Comparison of ENCODE assay signal across 28 mouse cellular contexts in genomic region chr11:98725926-98726506, GRCm38 (mm10). TPM values are rescaled to one million over a fixed set of nuclear protein-coding genes. Genes with fewer than 3 reads are reported as not detected.
A peak's percentile ranks its signal among the peaks of the same experiment; 100 is the strongest.
DNase-seq lines count a peak whose midpoint lies in the region; ATAC-seq and TF ChIP-seq lines count a peak whose summit lies in the region.
"Had no signal": no experiment of that assay in that cellular context is flagged by ENCODE, and none has a peak within 500 bp of the region (broad histone marks: within the 10 kb centered on the region; RNA-seq: fewer than 3 reads in every experiment).

No protein-coding gene starts in this region.

- TF ChIP-seq POLR2A in testis, adult 2 months (IDR thresholded peaks at IDR 0.05; ENCODE audit: control insufficient read depth, low read depth, low read length), result no peak

- peaks cover 4% of the 10 kb centered on the region for H3K4me1 ChIP-seq in intestine, postnatal 0 days (replicated peaks; ENCODE audit: control insufficient read depth, insufficient read depth, low read length)
- H3K4me1 ChIP-seq in intestine, embryonic 16.5 days (ENCODE audit: control insufficient read depth, insufficient read depth, low read length), result peaks cover 16% of the 10 kb centered on the region
- peaks cover 20% of the 10 kb centered on the region for H3K4me1 ChIP-seq in kidney, embryonic 15.5 days
- peaks cover 4% of the 10 kb centered on the region for H3K4me1 ChIP-seq in testis, adult 2 months (ENCODE audit: control insufficient read depth, insufficient read depth, low read length)

- H3K27ac ChIP-seq in intestine, postnatal 0 days (ENCODE audit: low read depth, low read length), result peak overlapping the region; percentile 46; the same call in 1 of the 2 replicates
- no peak overlapping the region for H3K27ac ChIP-seq in intestine, embryonic 16.5 days (ENCODE audit: low read length)
- H3K27ac ChIP-seq in kidney, embryonic 15.5 days, result no peak overlapping the region
- H3K27ac ChIP-seq in testis, adult 2 months (ENCODE audit: control insufficient read depth, insufficient read depth, low read depth, low read length), result no peak overlapping the region
- H3K27ac ChIP-seq: embryonic facial prominence, embryonic 12.5 days; embryonic facial prominence, embryonic 15.5 days; heart, embryonic 15.5 days; hindbrain, embryonic 10.5 days; hindbrain, embryonic 13.5 days had no signal

- peak; percentile 64 for ATAC-seq in intestine, postnatal 0 days
- ATAC-seq in intestine, embryonic 16.5 days, result no peak
- no peak for ATAC-seq in kidney, embryonic 15.5 days (replicated peaks; ENCODE audit: low FRiP score)
- ATAC-seq: CD4-positive, CD25-positive, alpha-beta regulatory T cell, adult 4 months; forebrain, embryonic 14.5 days; forebrain, postnatal 0 days; hindbrain, embryonic 16.5 days had no signal

- peak; percentile 22 to 32 for DNase-seq in kidney, adult 8-10 months
- DNase-seq in testis, postnatal 10 days (ENCODE audit: low spot score), result no peak
- DNase-seq: adrenal gland, adult 2 months; adrenal gland, postnatal 14 days; cerebellum, adult 11 months; cerebellum, adult 2 months; cerebellum, adult 9-11 months; cerebellum, postnatal 25 days; forebrain, postnatal 0 days; gastrocnemius, postnatal 25 days; heart, postnatal 10 days; heart, postnatal 36 days had no signal

- no peak overlapping the region for H3K9ac ChIP-seq in intestine, postnatal 0 days (ENCODE audit: low read depth, low read length)
- H3K9ac ChIP-seq in intestine, embryonic 16.5 days (ENCODE audit: low read depth, low read length), result no peak overlapping the region
- H3K9ac ChIP-seq in kidney, embryonic 15.5 days, result no peak overlapping the region
- H3K9ac ChIP-seq: embryonic facial prominence, embryonic 12.5 days; embryonic facial prominence, embryonic 15.5 days; forebrain, postnatal 0 days; heart, embryonic 12.5 days; heart, embryonic 15.5 days; hindbrain, embryonic 13.5 days had no signal

- no peaks in the 10 kb centered on the region; the same call in 1 of the 2 replicates for H3K36me3 ChIP-seq in intestine, postnatal 0 days (ENCODE audit: control insufficient read depth, insufficient read depth)
- no peaks in the 10 kb centered on the region for H3K36me3 ChIP-seq in intestine, embryonic 16.5 days (ENCODE audit: control insufficient read depth, insufficient read depth, low read length)
- peaks cover 40% of the 10 kb centered on the region for H3K36me3 ChIP-seq in kidney, embryonic 15.5 days
- H3K36me3 ChIP-seq in testis, adult 2 months (ENCODE audit: control insufficient read depth, insufficient read depth, low read length), result peaks cover 1% of the 10 kb centered on the region; the same call in 1 of the 2 replicates

- WGBS in intestine, postnatal 0 days, result 86% methylated on average over 15 of the region's 15 CpGs
- WGBS in intestine, embryonic 16.5 days, result 90% methylated on average over 15 of the region's 15 CpGs
- 94% methylated on average over 15 of the region's 15 CpGs for WGBS in kidney, embryonic 15.5 days

- no peak for TF ChIP-seq CTCF in intestine, postnatal 0 days (IDR thresholded peaks at IDR 0.05; ENCODE audit: low read depth)
- no peak for TF ChIP-seq CTCF in testis, adult 2 months (IDR thresholded peaks at IDR 0.05; ENCODE audit: control insufficient read depth, insufficient read depth, insufficient replicate concordance, low read depth, low read length)

- no peak overlapping the region for H3K4me3 ChIP-seq in intestine, postnatal 0 days (ENCODE audit: low read depth, low read length)
- H3K4me3 ChIP-seq in intestine, embryonic 16.5 days (ENCODE audit: low read length), result no peak overlapping the region
- H3K4me3 ChIP-seq in kidney, embryonic 15.5 days (replicated peaks), result no peak overlapping the region
- H3K4me3 ChIP-seq in testis, adult 2 months (ENCODE audit: control insufficient read depth, low read depth, low read length), result peak overlapping the region; percentile 1
- H3K4me3 ChIP-seq: embryonic facial prominence, embryonic 12.5 days; embryonic facial prominence, embryonic 15.5 days; heart, embryonic 12.5 days; heart, embryonic 15.5 days; hindbrain, embryonic 10.5 days; hindbrain, embryonic 13.5 days had no signal

- H3K27me3 ChIP-seq in intestine, postnatal 0 days (replicated peaks; ENCODE audit: control insufficient read depth, insufficient read depth, low read length), result no peaks in the 10 kb centered on the region
- no peaks in the 10 kb centered on the region for H3K27me3 ChIP-seq in intestine, embryonic 16.5 days (replicated peaks; ENCODE audit: control insufficient read depth, insufficient read depth, low read length)
- H3K27me3 ChIP-seq in kidney, embryonic 15.5 days, result no peaks in the 10 kb centered on the region
- no peaks in the 10 kb centered on the region for H3K27me3 ChIP-seq in testis, adult 2 months (ENCODE audit: control insufficient read depth, insufficient read depth, low read length)
- H3K27me3 ChIP-seq: embryonic facial prominence, embryonic 12.5 days; embryonic facial prominence, embryonic 15.5 days; heart, embryonic 12.5 days; heart, embryonic 15.5 days; hindbrain, embryonic 13.5 days had no signal

- H3K4me2 ChIP-seq in intestine, postnatal 0 days (replicated peaks; ENCODE audit: low read depth), result no peak overlapping the region
- H3K4me2 ChIP-seq in intestine, embryonic 16.5 days (ENCODE audit: low read depth, low read length), result no peak overlapping the region
- no peak overlapping the region for H3K4me2 ChIP-seq in kidney, embryonic 15.5 days
- H3K4me2 ChIP-seq: embryonic facial prominence, embryonic 12.5 days; embryonic facial prominence, embryonic 15.5 days; heart, embryonic 12.5 days; heart, embryonic 15.5 days; hindbrain, embryonic 13.5 days had no signal

- H3K9me3 ChIP-seq in intestine, postnatal 0 days (ENCODE audit: control insufficient read depth), result no peaks in the 10 kb centered on the region
- H3K9me3 ChIP-seq in intestine, embryonic 16.5 days (ENCODE audit: control insufficient read depth, low read length), result no peaks in the 10 kb centered on the region
- H3K9me3 ChIP-seq in kidney, embryonic 15.5 days (replicated peaks), result no peaks in the 10 kb centered on the region
- H3K9me3 ChIP-seq: embryonic facial prominence, embryonic 12.5 days; embryonic facial prominence, embryonic 15.5 days; heart, embryonic 12.5 days; heart, embryonic 15.5 days; hindbrain, embryonic 10.5 days; hindbrain, embryonic 13.5 days had no signal

RNA-seq across cellular contexts. Expression of gene Med24, which starts 3.2 kb away (rescaled TPM):
- polyA plus RNA-seq in intestine, postnatal 0 days (2015; fragmentation: Nextera tagmentation; extraction: Ambion mirVana), result 14.7 and 18.5 TPM in 2 replicates
- 36.8 and 38.5 TPM in 2 replicates for polyA plus RNA-seq in intestine, embryonic 16.5 days (2015; fragmentation: Nextera tagmentation; extraction: Ambion mirVana)
- polyA plus RNA-seq in kidney, embryonic 15.5 days (2015; fragmentation: Nextera tagmentation; extraction: Ambion mirVana), result 58.2 and 64.7 TPM in 2 replicates
- 96.6 and 106 TPM in 2 replicates for polyA plus RNA-seq in testis, adult 2 months (2012; rRNA removed)

RNA-seq across cellular contexts. Expression of gene Thra, which starts 14.4 kb away (rescaled TPM):
- polyA plus RNA-seq in intestine, postnatal 0 days (2015; fragmentation: Nextera tagmentation; extraction: Ambion mirVana), result 32.4 and 39.1 TPM in 2 replicates
- polyA plus RNA-seq in intestine, embryonic 16.5 days (2015; fragmentation: Nextera tagmentation; extraction: Ambion mirVana), result 41.5 and 42.0 TPM in 2 replicates
- polyA plus RNA-seq in kidney, embryonic 15.5 days (2015; fragmentation: Nextera tagmentation; extraction: Ambion mirVana), result 21.7 and 26.9 TPM in 2 replicates
- 14.4 and 18.9 TPM in 2 replicates for polyA plus RNA-seq in testis, adult 2 months (2012; rRNA removed)

RNA-seq across cellular contexts. Expression of gene Csf3, which starts 25.0 kb away (rescaled TPM):
- 0.08 TPM in 1 of 2 replicates, not detected in the other for polyA plus RNA-seq in intestine, postnatal 0 days (2015; fragmentation: Nextera tagmentation; extraction: Ambion mirVana)
- polyA plus RNA-seq in intestine, embryonic 16.5 days (2015; fragmentation: Nextera tagmentation; extraction: Ambion mirVana), result 0.10 TPM in 1 of 2 replicates, not detected in the other
- polyA plus RNA-seq in kidney, embryonic 15.5 days (2015; fragmentation: Nextera tagmentation; extraction: Ambion mirVana), result 0.23 TPM in 1 of 2 replicates, not detected in the other
- 0.48 and 0.63 TPM in 2 replicates for polyA plus RNA-seq in testis, adult 2 months (2012; rRNA removed)
- polyA plus RNA-seq: adrenal gland, adult 2 months; C2C12; CD4-positive, CD25-positive, alpha-beta regulatory T cell, adult 4 months; cerebellum, adult 2 months; embryonic facial prominence, embryonic 12.5 days; forebrain, embryonic 11.5 days; forebrain, embryonic 14.5 days; forebrain, postnatal 0 days; frontal cortex, adult 2 months; heart, embryonic 12.5 days; heart, embryonic 15.5 days; hindbrain, embryonic 10.5 days; hindbrain, embryonic 13.5 days; hindbrain, embryonic 16.5 days had no signal

RNA-seq across cellular contexts. Expression of gene Psmd3, which starts 43.7 kb away (rescaled TPM):
- polyA plus RNA-seq in intestine, postnatal 0 days (2015; fragmentation: Nextera tagmentation; extraction: Ambion mirVana), result 95.5 and 96.2 TPM in 2 replicates
- 169 and 181 TPM in 2 replicates for polyA plus RNA-seq in intestine, embryonic 16.5 days (2015; fragmentation: Nextera tagmentation; extraction: Ambion mirVana)
- polyA plus RNA-seq in kidney, embryonic 15.5 days (2015; fragmentation: Nextera tagmentation; extraction: Ambion mirVana), result 262 and 280 TPM in 2 replicates
- polyA plus RNA-seq in testis, adult 2 months (2012; rRNA removed), result 70.2 and 78.9 TPM in 2 replicates

RNA-seq across cellular contexts. Expression of gene Nr1d1, which starts 49.1 kb away (rescaled TPM):
- 4.1 and 5.1 TPM in 2 replicates for polyA plus RNA-seq in intestine, postnatal 0 days (2015; fragmentation: Nextera tagmentation; extraction: Ambion mirVana)
- polyA plus RNA-seq in intestine, embryonic 16.5 days (2015; fragmentation: Nextera tagmentation; extraction: Ambion mirVana), result 2.3 and 2.7 TPM in 2 replicates
- polyA plus RNA-seq in kidney, embryonic 15.5 days (2015; fragmentation: Nextera tagmentation; extraction: Ambion mirVana), result 2.0 and 2.3 TPM in 2 replicates
- polyA plus RNA-seq in testis, adult 2 months (2012; rRNA removed), result 34.7 and 38.6 TPM in 2 replicates
